Mouse (Mus musculus) embryonic facial prominence, embryonic 15.5 days (tissue): ENCODE data around the gene Fbxo4. TPM values are rescaled to one million over a fixed set of nuclear protein-coding genes. Genes with fewer than 3 reads are reported as not detected.

Source experiments
- ATAC-seq: fragments of 200-750 bp; cut with Nextera tagmentation; 2 replicates; pipeline ENCODE4 v1.8.0; 2017; ENCODE audit warnings: low read depth, moderate TSS enrichment; ENCODE audit not compliant: insufficient number of reproducible peaks, low FRiP score, low TSS enrichment
- H3K27ac ChIP-seq: fragments of 300-500 bp; sonication (generic); replicated peaks from 2 replicates; pipeline ENCODE4 v1.5.1; 2015; ENCODE audit warnings: mild to moderate bottlenecking, inconsistent platforms
- H3K27me3 ChIP-seq: fragments of 300-500 bp; sonication (generic); 2 replicates; pipeline ENCODE4 v1.6.1; 2015; ENCODE audit warnings: inconsistent platforms
- H3K36me3 ChIP-seq: fragments of 300-500 bp; sonication (generic); 2 replicates; pipeline ENCODE4 v1.6.1; 2015; ENCODE audit warnings: mild to moderate bottlenecking, inconsistent platforms
- H3K4me1 ChIP-seq: fragments of 300-500 bp; sonication (generic); 2 replicates; pipeline ENCODE4 v1.6.1; 2015; ENCODE audit warnings: inconsistent platforms
- H3K4me2 ChIP-seq: fragments of 300-500 bp; sonication (generic); replicated peaks from 2 replicates; pipeline ENCODE4 v1.6.1; 2015; ENCODE audit warnings: mild to moderate bottlenecking, inconsistent platforms
- H3K4me3 ChIP-seq: fragments of 300-500 bp; sonication (generic); replicated peaks from 2 replicates; pipeline ENCODE4 v1.5.1; 2015; ENCODE audit warnings: mild to moderate bottlenecking, inconsistent platforms
- H3K9ac ChIP-seq: fragments of 300-500 bp; sonication (generic); 2 replicates; pipeline ENCODE4 v1.6.1; 2015; ENCODE audit warnings: inconsistent platforms
- H3K9me3 ChIP-seq: fragments of 300-500 bp; sonication (generic); replicated peaks from 2 replicates; pipeline ENCODE4 v1.6.1; 2016; ENCODE audit warnings: inconsistent platforms
- WGBS: fragments of 180-500 bp; shearing (Covaris S2); methylation state at CpG from one replicate; pipeline ENCODE4 v1.1.7; 2015; 5-methylcytosine and 5-hydroxymethylcytosine counted together
- polyA plus RNA-seq: library from polyadenylated mRNA; unstranded; fragments of >200 nt; fragmentation: Nextera tagmentation; extraction: Ambion mirVana; gene quantifications from 2 replicates; pipeline ENCODE4 v1.2.1, GENCODE M21; 2015

The Fbxo4 gene
- polyA plus RNA-seq, 1 experiment from 2014 or later, result 12.0 TPM

GRCm38 (mm10) chr15:3973300-3973699, 6.1 kb downstream of the Fbxo4 start:
- H3K27me3 ChIP-seq, result no peaks in the 10 kb centered on the region
- H3K27ac ChIP-seq, result no peak overlapping the region
- no peaks in the 10 kb centered on the region for H3K4me1 ChIP-seq
- H3K4me3 ChIP-seq, result no peak overlapping the region
- no peak for ATAC-seq
- no peak overlapping the region for H3K9ac ChIP-seq
- H3K9me3 ChIP-seq, result no peaks in the 10 kb centered on the region
- H3K36me3 ChIP-seq, result 0 out of 2 replicates have a peak, but pooled peaks cover 5% of the 10 kb centered on the region
- no peak overlapping the region for H3K4me2 ChIP-seq
- 80% methylated on average over 3 of the region's 3 CpGs for WGBS

- WGBS, result 89% methylated on average over 6 of the region's 6 CpGs
- Histone ChIP-seq H3K9me3 (no peaks in the 10 kb centered on the region), H3K27me3 (no peaks in the 10 kb centered on the region), H3K36me3 (0 out of 2 replicates have a peak, but pooled peaks cover 5% of the 10 kb centered on the region), H3K4me1 (no peaks in the 10 kb centered on the region), H3K9ac (no peak overlapping the region), H3K27ac (no peak overlapping the region), H3K4me2 (no peak overlapping the region), H3K4me3 (no peak overlapping the region)
- ATAC-seq, result no peak
These were observed 9.2 kb downstream of the Fbxo4 start for GRCm38 (mm10) chr15:3970193-3970592.

- H3K4me2 ChIP-seq, result no peak overlapping the region
- no peaks in the 10 kb centered on the region for H3K27me3 ChIP-seq
- no peaks in the 10 kb centered on the region for H3K9me3 ChIP-seq
- no peak overlapping the region for H3K4me3 ChIP-seq
- WGBS, result 86% methylated on average over 14 of the region's 14 CpGs
- 0 out of 2 replicates have a peak, but pooled peaks cover 3% of the 10 kb centered on the region for H3K36me3 ChIP-seq
- no peaks in the 10 kb centered on the region for H3K4me1 ChIP-seq
- H3K9ac ChIP-seq, result no peak overlapping the region
- ATAC-seq, result no peak
- no peak overlapping the region for H3K27ac ChIP-seq
These were observed 9.6 kb downstream of the Fbxo4 start for GRCm38 (mm10) chr15:3969743-3970142.

GRCm38 (mm10) chr15:3962251-3962650, 17.1 kb downstream of the Fbxo4 start:
- no peaks in the 10 kb centered on the region for H3K27me3 ChIP-seq

GRCm38 (mm10) chr15:3960094-3960493, 19.3 kb downstream of the Fbxo4 start:
- Histone ChIP-seq H3K4me3 (no peak overlapping the region), H3K27me3 (no peaks in the 10 kb centered on the region), H3K9me3 (no peaks in the 10 kb centered on the region), H3K27ac (no peak overlapping the region), H3K36me3 (no peaks in the 10 kb centered on the region), H3K9ac (no peak overlapping the region), H3K4me2 (no peak overlapping the region), H3K4me1 (no peaks in the 10 kb centered on the region)
- ATAC-seq, result no peak
- 51% methylated on average over 1 of the region's 1 CpGs for WGBS

More at GRCm38 (mm10) chr15:3962251-3962650, 17.1 kb downstream of the Fbxo4 start:
- WGBS, result 82% methylated on average over 8 of the region's 8 CpGs
- no peak overlapping the region for H3K27ac ChIP-seq
- no peak overlapping the region for H3K4me2 ChIP-seq
- no peaks in the 10 kb centered on the region for H3K36me3 ChIP-seq
- no peaks in the 10 kb centered on the region for H3K4me1 ChIP-seq
- H3K4me3 ChIP-seq, result no peak overlapping the region
- no peaks in the 10 kb centered on the region for H3K9me3 ChIP-seq
- ATAC-seq, result no peak
- H3K9ac ChIP-seq, result no peak overlapping the region

GRCm38 (mm10) chr15:3957982-3958381, 21.4 kb downstream of the Fbxo4 start:
- Histone ChIP-seq H3K9ac (no peak overlapping the region), H3K27me3 (no peaks in the 10 kb centered on the region), H3K4me1 (no peaks in the 10 kb centered on the region), H3K27ac (no peak overlapping the region), H3K4me2 (no peak overlapping the region), H3K4me3 (no peak overlapping the region), H3K36me3 (no peaks in the 10 kb centered on the region), H3K9me3 (no peaks in the 10 kb centered on the region)
- WGBS, result 21% methylated on average over 4 of the region's 4 CpGs
- no peak for ATAC-seq

GRCm38 (mm10) chr15:3954971-3955370, 24.4 kb downstream of the Fbxo4 start:
- H3K4me3 ChIP-seq, result no peak overlapping the region
- H3K36me3 ChIP-seq, result no peaks in the 10 kb centered on the region
- H3K9me3 ChIP-seq, result no peaks in the 10 kb centered on the region
- no peaks in the 10 kb centered on the region for H3K4me1 ChIP-seq
- no peak overlapping the region for H3K9ac ChIP-seq
- H3K4me2 ChIP-seq, result no peak overlapping the region
- H3K27ac ChIP-seq, result no peak overlapping the region
- H3K27me3 ChIP-seq, result no peaks in the 10 kb centered on the region
- 84% methylated on average over 2 of the region's 2 CpGs for WGBS
- ATAC-seq, result no peak

- no peaks in the 10 kb centered on the region for H3K27me3 ChIP-seq
- no peak overlapping the region for H3K4me2 ChIP-seq
- no peak for ATAC-seq
- no peak overlapping the region for H3K9ac ChIP-seq
- H3K4me1 ChIP-seq, result no peaks in the 10 kb centered on the region
- WGBS, result 86% methylated on average over 2 of the region's 2 CpGs
- no peaks in the 10 kb centered on the region for H3K9me3 ChIP-seq
- H3K36me3 ChIP-seq, result no peaks in the 10 kb centered on the region
- H3K27ac ChIP-seq, result no peak overlapping the region
- no peak overlapping the region for H3K4me3 ChIP-seq
These were observed 41.2 kb downstream of the Fbxo4 start for GRCm38 (mm10) chr15:3938132-3938531.

- no peak for ATAC-seq
- H3K27ac ChIP-seq, result no peak overlapping the region
- H3K36me3 ChIP-seq, result no peaks in the 10 kb centered on the region
- no peaks in the 10 kb centered on the region for H3K27me3 ChIP-seq
- no peaks in the 10 kb centered on the region for H3K4me1 ChIP-seq
- no peak overlapping the region for H3K9ac ChIP-seq
- H3K4me3 ChIP-seq, result no peak overlapping the region
- WGBS, result 86% methylated on average over 3 of the region's 3 CpGs
- H3K4me2 ChIP-seq, result no peak overlapping the region
- H3K9me3 ChIP-seq, result no peaks in the 10 kb centered on the region
These were observed 43.3 kb downstream of the Fbxo4 start for GRCm38 (mm10) chr15:3936056-3936455.

- H3K9ac ChIP-seq, result no peak overlapping the region
- WGBS, result 80% methylated on average over 4 of the region's 4 CpGs
- no peak overlapping the region for H3K4me2 ChIP-seq
- no peaks in the 10 kb centered on the region for H3K27me3 ChIP-seq
- H3K4me3 ChIP-seq, result no peak overlapping the region
- no peaks in the 10 kb centered on the region for H3K36me3 ChIP-seq
- H3K27ac ChIP-seq, result no peak overlapping the region
- no peak for ATAC-seq
- H3K9me3 ChIP-seq, result no peaks in the 10 kb centered on the region
- no peaks in the 10 kb centered on the region for H3K4me1 ChIP-seq
These were observed 45.9 kb downstream of the Fbxo4 start for GRCm38 (mm10) chr15:3933466-3933865.

- H3K36me3 ChIP-seq, result no peaks in the 10 kb centered on the region
- no peaks in the 10 kb centered on the region for H3K9me3 ChIP-seq
- no peaks in the 10 kb centered on the region for H3K27me3 ChIP-seq
- H3K9ac ChIP-seq, result no peak overlapping the region
- no peaks in the 10 kb centered on the region for H3K4me1 ChIP-seq
- no peak overlapping the region for H3K4me2 ChIP-seq
- no peak overlapping the region for H3K27ac ChIP-seq
- no peak overlapping the region for H3K4me3 ChIP-seq
- 89% methylated on average over 1 of the region's 1 CpGs for WGBS
- ATAC-seq, result no peak
These were observed 47.4 kb downstream of the Fbxo4 start for GRCm38 (mm10) chr15:3931931-3932330.
